ENCODE assay signal across 9 mouse cellular contexts in genomic region chr9:64779628-64780027, GRCm38 (mm10). TPM values are rescaled to one million over a fixed set of nuclear protein-coding genes. Genes with fewer than 3 reads are reported as not detected.
DNase-seq lines count a peak whose midpoint lies in the region; ATAC-seq and TF ChIP-seq lines count a peak whose summit lies in the region.
"Had no signal": no experiment of that assay in that cellular context is flagged by ENCODE, and none has a peak within 500 bp of the region (broad histone marks: within the 10 kb centered on the region; RNA-seq: fewer than 3 reads in every experiment).

No protein-coding gene starts in this region.

- H3K4me1 ChIP-seq in kidney, adult 2 months (ENCODE audit: control insufficient read depth, insufficient read depth, low read length) = no peaks in the 10 kb centered on the region
- H3K4me1 ChIP-seq in liver, embryonic 16.5 days (ENCODE audit: control insufficient read depth, low read depth, low read length) = 0 out of 2 replicates have a peak, but pooled peaks cover 3% of the 10 kb centered on the region

- no peaks in the 10 kb centered on the region for H3K9me3 ChIP-seq in liver, embryonic 16.5 days (replicated peaks; ENCODE audit: control insufficient read depth, low read length)
- H3K9me3 ChIP-seq: limb, embryonic 13.5 days had no signal

- no peaks in the 10 kb centered on the region for H3K36me3 ChIP-seq in kidney, adult 2 months (ENCODE audit: control insufficient read depth, insufficient read depth, low read length)
- H3K36me3 ChIP-seq in liver, embryonic 16.5 days (ENCODE audit: control insufficient read depth, insufficient read depth) = no peaks in the 10 kb centered on the region
- H3K36me3 ChIP-seq: limb, embryonic 13.5 days had no signal

- no peak for TF ChIP-seq POLR2A in kidney, adult 2 months (IDR thresholded peaks at IDR 0.05; ENCODE audit: low read depth, low read length)

- no peak overlapping the region for H3K4me3 ChIP-seq in kidney, adult 2 months (ENCODE audit: insufficient read depth, low read depth, low read length)
- no peak overlapping the region for H3K4me3 ChIP-seq in liver, embryonic 16.5 days (ENCODE audit: low read depth, low read length)
- H3K4me3 ChIP-seq: limb, embryonic 13.5 days had no signal

- H3K9ac ChIP-seq in liver, embryonic 16.5 days (ENCODE audit: low read depth, low read length) = no peak overlapping the region
- H3K9ac ChIP-seq: limb, embryonic 13.5 days had no signal

- H3K27me3 ChIP-seq in kidney, adult 2 months (replicated peaks; ENCODE audit: control insufficient read depth, insufficient read depth, low read length) = no peaks in the 10 kb centered on the region
- no peaks in the 10 kb centered on the region for H3K27me3 ChIP-seq in liver, embryonic 16.5 days (ENCODE audit: control insufficient read depth, insufficient read depth, low read depth, low read length)
- H3K27me3 ChIP-seq: limb, embryonic 13.5 days had no signal

- H3K27ac ChIP-seq in kidney, adult 2 months (ENCODE audit: insufficient read depth, low read depth, low read length) = no peak overlapping the region
- H3K27ac ChIP-seq in liver, embryonic 16.5 days (ENCODE audit: low read length) = no peak overlapping the region
- H3K27ac ChIP-seq: limb, embryonic 13.5 days had no signal

- WGBS in kidney, adult 2 months = 42% methylated on average over 7 of the region's 7 CpGs
- 35% methylated on average over 7 of the region's 7 CpGs for WGBS in liver, embryonic 16.5 days (ENCODE audit: insufficient replicate concordance)

- DNase-seq in kidney, adult 2 months = peak; percentile 52
- DNase-seq in kidney, adult 11 months = no peak
- DNase-seq in ES-CJ7 (ENCODE audit: low read depth, low spot score) = peak; percentile 59
- peak; percentile 42 for DNase-seq in cerebellum, adult 8-10 months
- DNase-seq in adrenal gland, postnatal 25 days = no peak
- DNase-seq in spleen, adult 12 weeks (ENCODE audit: low spot score) = no peak
- no peak for DNase-seq in frontal cortex, postnatal 36 days (ENCODE audit: low spot score in 2 of 2)

- peak; percentile 50; the same call in 1 of the 2 replicates for ATAC-seq in liver, embryonic 16.5 days (ENCODE audit: low read depth)

- no peak overlapping the region for H3K4me2 ChIP-seq in liver, embryonic 16.5 days (ENCODE audit: low read depth, low read length)
- H3K4me2 ChIP-seq: limb, embryonic 13.5 days had no signal

- TF ChIP-seq CTCF in kidney, adult 2 months (conservative IDR thresholded peaks at IDR 0.05; ENCODE audit: insufficient read depth, insufficient read length, low read depth, low read length) = peak; percentile 22; the same call in 1 of the 2 replicates

RNA-seq across cellular contexts. Expression of gene Dennd4a, which starts 31.5 kb away (rescaled TPM):
- polyA plus RNA-seq in kidney, adult 2 months (2012; rRNA removed) = 4.5 and 5.1 TPM in 2 replicates
- 40.8 and 42.3 TPM in 2 replicates for polyA plus RNA-seq in liver, embryonic 16.5 days (2015; fragmentation: Nextera tagmentation; extraction: Ambion mirVana)
- 21.5 and 26.7 TPM in 2 replicates for total RNA-seq in adrenal gland, postnatal 25 days (2021)

RNA-seq across cellular contexts. Expression of gene Rab11a, which starts 42.1 kb away (rescaled TPM):
- polyA plus RNA-seq in kidney, adult 2 months (2012; rRNA removed) = 124 and 188 TPM in 2 replicates
- polyA plus RNA-seq in liver, embryonic 16.5 days (2015; fragmentation: Nextera tagmentation; extraction: Ambion mirVana) = 198 and 207 TPM in 2 replicates
- 217 and 270 TPM in 2 replicates for total RNA-seq in adrenal gland, postnatal 25 days (2021)

Comparison
In these comparisons a context has a peak if more than half of its experiments do, and no peak if none do; other contexts are left out.
1. DNase-seq: peak in kidney, adult 2 months (single experiment), ES-CJ7 (single experiment) and cerebellum, adult 8-10 months (single experiment); none in kidney, adult 11 months (single experiment), adrenal gland, postnatal 25 days (single experiment), spleen, adult 12 weeks (single experiment) and frontal cortex, postnatal 36 days (0 of 2).